Mouse (Mus musculus): Measurements from ENCODE around the gene Nrxn3. TPM values are rescaled to one million over a fixed set of nuclear protein-coding genes. Genes with fewer than 3 reads are reported as not detected.

Gene Nrxn3
- polyA plus RNA-seq, 1 experiment from 2014 or later = 4.8 TPM

DNA sequence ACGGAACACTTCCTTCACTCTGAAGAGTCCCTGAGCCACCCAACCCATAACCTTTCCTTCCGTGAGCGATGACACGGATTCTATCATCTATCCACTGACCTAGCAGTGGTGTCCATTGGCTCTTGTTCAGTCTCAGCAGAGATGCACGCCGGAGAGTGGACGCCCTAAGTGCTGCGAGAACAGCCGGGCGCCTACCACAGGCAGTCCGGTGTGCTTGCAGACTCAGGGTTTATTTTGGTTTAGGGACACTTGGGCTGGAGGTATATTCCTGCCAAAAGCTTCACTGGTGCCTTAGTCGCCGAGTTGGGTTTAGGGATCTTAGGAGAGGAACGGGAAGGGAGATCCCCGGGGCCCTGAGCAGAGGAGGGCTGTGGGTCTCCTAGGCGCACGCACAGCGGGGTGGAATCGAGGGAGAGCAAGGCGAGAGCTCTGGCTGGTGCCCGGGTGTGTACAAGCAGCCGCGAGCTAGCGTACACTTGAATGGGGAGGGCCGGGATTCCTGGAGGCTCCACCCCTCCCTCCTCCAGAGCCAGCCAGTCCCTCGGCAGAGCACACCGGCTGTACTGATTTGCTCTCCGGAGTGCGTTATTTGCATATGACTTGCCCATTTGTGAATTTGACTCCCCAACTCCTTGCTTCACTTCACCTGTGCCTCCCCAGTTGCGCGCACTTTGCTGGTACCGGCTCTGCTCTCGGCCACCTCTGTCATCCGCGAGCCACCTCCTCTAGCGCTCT, 1089.3 kb downstream of the Nrxn3 start:
- H3K27ac ChIP-seq = peak overlapping the region; percentile 70
- H3K4me3 ChIP-seq = peak overlapping the region; percentile 64
- H3K36me3 ChIP-seq = no peaks in the 10 kb centered on the region
- H3K9me3 ChIP-seq = no peaks in the 10 kb centered on the region
- H3K4me1 ChIP-seq = peaks cover 6% of the 10 kb centered on the region; the same call in 1 of the 2 replicates
- H3K27me3 ChIP-seq (ENCODE audit: insufficient read depth, poor library complexity, severe bottlenecking) = peaks cover 16% of the 10 kb centered on the region
- DNase-seq (ENCODE audit: low spot score) = peak; percentile 90
- under 1% methylated on average over 36 of the region's 36 CpGs for WGBS

GRCm38 (mm10) chr12:89812550-89813207, 1090.0 kb downstream of the Nrxn3 start:
- Histone ChIP-seq H3K36me3 (no peaks in the 10 kb centered on the region), H3K27me3 (ENCODE audit: insufficient read depth, poor library complexity, severe bottlenecking) (peaks cover 16% of the 10 kb centered on the region), H3K4me1 (peaks cover 6% of the 10 kb centered on the region; the same call in 1 of the 2 replicates), H3K4me3 (peak overlapping the region; percentile 64), H3K27ac (no peak overlapping the region), H3K9me3 (no peaks in the 10 kb centered on the region)
- no peak for DNase-seq (ENCODE audit: low spot score)
- WGBS = under 1% methylated on average over 17 of the region's 17 CpGs

DNA sequence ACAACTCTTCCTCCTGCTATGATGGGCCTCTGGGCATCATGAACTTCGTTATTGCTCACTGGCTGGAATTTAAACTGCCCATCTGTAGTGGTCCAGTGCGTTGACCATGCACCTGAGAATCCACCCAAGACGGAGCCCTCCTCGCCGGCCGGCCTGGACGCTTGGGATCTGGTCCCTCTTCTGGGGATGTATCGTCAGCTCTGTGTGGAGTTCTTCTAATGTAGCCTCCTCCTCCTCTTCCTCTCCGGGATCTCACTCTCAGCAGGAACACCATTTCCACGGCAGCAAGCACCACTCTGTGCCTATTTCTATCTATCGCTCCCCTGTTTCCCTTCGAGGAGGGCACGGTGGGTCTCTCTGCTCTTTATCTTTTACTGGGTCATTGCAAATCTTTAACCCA, 1090.6 kb downstream of the Nrxn3 start:
- no peak overlapping the region for H3K27ac ChIP-seq
- no peak for DNase-seq (ENCODE audit: low spot score)

GRCm38 (mm10) chr12:89813718-89814117, 1091.0 kb downstream of the Nrxn3 start:
- Histone ChIP-seq H3K27ac (no peak overlapping the region), H3K9me3 (no peaks in the 10 kb centered on the region), H3K36me3 (no peaks in the 10 kb centered on the region), H3K4me1 (peaks cover 6% of the 10 kb centered on the region; the same call in 1 of the 2 replicates), H3K27me3 (ENCODE audit: insufficient read depth, poor library complexity, severe bottlenecking) (peaks cover 16% of the 10 kb centered on the region), H3K4me3 (peak overlapping the region; percentile 64; the same call in 1 of the 2 replicates)
- WGBS = 70% methylated on average over 5 of the region's 5 CpGs
- no peak for DNase-seq (ENCODE audit: low spot score)

More for the DNA sequence above, 1090.6 kb downstream of the Nrxn3 start:
- H3K4me3 ChIP-seq = peak overlapping the region; percentile 64
- peaks cover 16% of the 10 kb centered on the region for H3K27me3 ChIP-seq (ENCODE audit: insufficient read depth, poor library complexity, severe bottlenecking)
- WGBS = 9% methylated on average over 13 of the region's 13 CpGs
- H3K36me3 ChIP-seq = no peaks in the 10 kb centered on the region
- peaks cover 6% of the 10 kb centered on the region; the same call in 1 of the 2 replicates for H3K4me1 ChIP-seq
- no peaks in the 10 kb centered on the region for H3K9me3 ChIP-seq

DNA sequence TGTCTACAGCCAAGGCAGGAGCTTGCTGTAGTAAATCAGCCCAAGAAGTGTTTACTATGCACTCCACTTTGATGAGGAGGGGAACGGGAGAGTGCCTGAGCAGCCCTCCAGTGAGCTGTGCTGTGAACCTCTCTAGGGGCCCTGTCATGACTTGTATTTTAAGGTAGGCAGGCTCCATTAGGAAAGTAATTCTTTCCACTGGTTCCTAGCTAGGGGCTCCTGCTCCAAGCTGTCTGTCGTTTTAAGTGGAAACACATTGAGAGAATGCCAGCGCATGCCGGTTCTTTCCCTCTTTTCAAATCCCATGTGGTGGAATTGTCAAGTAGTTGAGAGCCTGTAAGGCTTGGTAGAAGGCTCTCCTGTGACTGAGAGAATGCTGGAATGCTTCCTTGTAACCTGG, 1091.9 kb downstream of the Nrxn3 start:
- H3K27ac ChIP-seq = no peak overlapping the region

DNA sequence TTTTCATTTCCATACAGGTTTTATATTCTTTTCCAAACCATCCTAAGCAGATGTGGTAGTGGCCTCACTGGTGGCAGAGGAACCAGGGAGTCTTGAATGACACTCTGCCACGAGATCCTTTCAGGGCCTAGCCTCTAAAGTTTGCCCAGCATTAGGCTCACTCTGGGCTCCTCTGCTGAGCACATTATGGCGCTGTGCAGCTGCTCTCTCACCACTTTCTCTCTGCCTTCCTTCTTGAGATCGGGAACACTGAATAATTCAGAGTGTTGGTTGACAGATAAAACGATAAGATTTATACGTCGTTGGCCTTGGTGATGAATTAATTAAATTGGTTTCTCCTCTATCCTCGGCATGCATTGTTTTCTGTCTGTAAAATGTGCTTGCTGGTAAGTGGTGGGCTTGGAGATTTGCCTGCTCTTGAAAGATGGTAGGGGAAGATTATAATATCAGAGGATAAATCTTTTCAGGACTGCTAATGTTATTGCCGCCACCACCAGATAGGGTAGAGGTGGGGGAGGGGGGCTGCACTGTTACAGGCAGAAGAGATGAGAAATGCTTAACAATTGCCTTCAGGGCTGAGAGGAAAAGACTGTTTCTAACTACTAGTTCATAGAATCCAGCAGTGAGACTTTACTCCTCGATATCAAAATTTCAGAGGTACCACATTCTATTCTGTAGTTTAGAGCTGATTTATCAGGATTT, 1094.5 kb downstream of the Nrxn3 start:
- WGBS = 71% methylated on average over 9 of the region's 9 CpGs
- Histone ChIP-seq H3K36me3 (no peaks in the 10 kb centered on the region), H3K4me1 (no peaks in the 10 kb centered on the region), H3K27me3 (ENCODE audit: insufficient read depth, poor library complexity, severe bottlenecking) (peaks cover 16% of the 10 kb centered on the region), H3K9me3 (no peaks in the 10 kb centered on the region), H3K27ac (no peak overlapping the region), H3K4me3 (no peak overlapping the region)
- no peak for DNase-seq (ENCODE audit: low spot score)

More for the DNA sequence above, 1091.9 kb downstream of the Nrxn3 start:
- peaks cover 16% of the 10 kb centered on the region for H3K27me3 ChIP-seq (ENCODE audit: insufficient read depth, poor library complexity, severe bottlenecking)
- no peaks in the 10 kb centered on the region for H3K9me3 ChIP-seq
- 51% methylated on average over 4 of the region's 4 CpGs for whole genome bisulfite sequencing
- H3K4me1 ChIP-seq = peaks cover 6% of the 10 kb centered on the region; the same call in 1 of the 2 replicates
- no peaks in the 10 kb centered on the region for H3K36me3 ChIP-seq
- no peak overlapping the region for H3K4me3 ChIP-seq
- no peak for DNase-seq (ENCODE audit: low spot score)

DNA sequence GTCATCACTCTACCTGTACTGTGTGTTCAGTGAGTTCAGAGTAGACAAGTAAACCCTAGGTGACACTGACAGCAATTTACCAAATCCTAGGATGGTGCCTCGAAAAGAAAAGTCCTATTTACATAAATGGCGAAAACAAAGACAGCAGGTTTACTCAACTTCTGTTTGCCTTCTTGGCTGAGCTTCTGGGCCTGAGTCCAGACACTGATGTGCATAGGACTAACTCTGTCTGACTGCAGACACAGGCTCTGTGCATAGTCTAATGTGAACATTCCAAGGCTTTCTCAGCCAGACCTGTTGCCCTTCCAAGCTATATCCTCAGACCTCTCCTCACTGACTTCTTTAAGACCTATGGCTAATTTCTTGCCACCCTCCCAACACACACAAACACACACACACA, 1095.5 kb downstream of the Nrxn3 start:
- no peak for DNase-seq (ENCODE audit: low spot score)
- Histone ChIP-seq H3K4me3 (no peak overlapping the region), H3K9me3 (no peaks in the 10 kb centered on the region), H3K4me1 (no peaks in the 10 kb centered on the region), H3K36me3 (no peaks in the 10 kb centered on the region), H3K27ac (no peak overlapping the region), H3K27me3 (ENCODE audit: insufficient read depth, poor library complexity, severe bottlenecking) (peaks cover 15% of the 10 kb centered on the region)
- WGBS = 88% methylated on average over 2 of the region's 2 CpGs

- no peaks in the 10 kb centered on the region for H3K9me3 ChIP-seq
- no peaks in the 10 kb centered on the region for H3K27me3 ChIP-seq (ENCODE audit: insufficient read depth, poor library complexity, severe bottlenecking)
- WGBS = 55% methylated on average over 4 of the region's 4 CpGs
- H3K36me3 ChIP-seq = no peaks in the 10 kb centered on the region
- no peaks in the 10 kb centered on the region for H3K4me1 ChIP-seq
- no peak overlapping the region for H3K27ac ChIP-seq
- no peak for DNase-seq (ENCODE audit: low spot score)
- H3K4me3 ChIP-seq = no peak overlapping the region
Measured at GRCm38 (mm10) chr12:89822141-89822540, 1099.5 kb downstream of the Nrxn3 start.

DNA sequence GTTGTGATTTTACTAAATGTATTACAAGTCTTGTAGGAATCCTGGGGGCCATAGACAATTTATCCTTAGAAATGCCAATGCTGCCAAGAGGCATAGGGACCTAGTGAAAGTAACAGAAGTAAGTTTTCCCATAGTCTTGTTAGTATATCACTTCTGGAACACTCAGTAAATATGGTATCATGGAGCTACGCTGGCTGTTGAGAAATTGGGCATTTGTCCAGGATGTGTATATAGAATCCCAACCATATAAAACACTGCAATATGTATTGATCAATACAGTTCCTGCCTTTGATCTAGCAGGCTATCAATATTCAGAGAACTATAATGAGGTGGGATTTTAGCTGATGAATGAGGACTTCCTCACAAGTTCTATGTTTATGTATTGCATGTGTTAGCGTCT, 1107.3 kb downstream of the Nrxn3 start:
- Histone ChIP-seq H3K4me1 (no peaks in the 10 kb centered on the region), H3K27me3 (ENCODE audit: insufficient read depth, poor library complexity, severe bottlenecking) (no peaks in the 10 kb centered on the region), H3K4me3 (no peak overlapping the region), H3K36me3 (no peaks in the 10 kb centered on the region), H3K9me3 (no peaks in the 10 kb centered on the region), H3K27ac (no peak overlapping the region)
- WGBS = 90% methylated on average over 2 of the region's 2 CpGs
- no peak for DNase-seq (ENCODE audit: low spot score)

- H3K27me3 ChIP-seq (ENCODE audit: insufficient read depth, poor library complexity, severe bottlenecking) = no peaks in the 10 kb centered on the region
- WGBS = 90% methylated on average over 5 of the region's 5 CpGs
- DNase-seq (ENCODE audit: low spot score) = no peak
- H3K9me3 ChIP-seq = no peaks in the 10 kb centered on the region
- H3K27ac ChIP-seq = no peak overlapping the region
- no peaks in the 10 kb centered on the region for H3K4me1 ChIP-seq
- no peaks in the 10 kb centered on the region for H3K36me3 ChIP-seq
- H3K4me3 ChIP-seq = no peak overlapping the region
Measured at GRCm38 (mm10) chr12:89830350-89830749, 1107.7 kb downstream of the Nrxn3 start.

GRCm38 (mm10) chr12:89831300-89831699, 1108.6 kb downstream of the Nrxn3 start:
- H3K27me3 ChIP-seq (ENCODE audit: insufficient read depth, poor library complexity, severe bottlenecking) = no peaks in the 10 kb centered on the region
- H3K27ac ChIP-seq = no peak overlapping the region
- WGBS = 87% methylated on average over 6 of the region's 6 CpGs

DNA sequence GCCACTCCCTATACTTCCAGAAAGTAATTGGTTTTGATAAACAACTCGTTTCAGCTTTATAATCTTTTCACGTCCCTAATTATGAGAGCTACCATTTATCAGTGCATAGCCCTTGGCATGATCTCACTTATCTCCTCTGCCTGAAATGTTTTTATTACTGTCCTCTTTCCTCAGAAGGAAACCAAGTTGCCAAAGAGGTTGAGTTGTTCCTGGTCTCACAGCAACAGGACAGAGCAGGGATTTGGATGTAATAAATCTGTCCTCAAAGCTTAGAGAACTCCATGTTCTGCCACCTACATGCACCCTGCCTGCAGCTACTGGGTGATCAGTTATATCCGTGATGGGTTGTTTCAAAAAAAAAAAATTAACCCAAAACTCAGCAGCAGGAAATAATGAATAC, 1113.6 kb downstream of the Nrxn3 start:
- H3K4me1 ChIP-seq = no peaks in the 10 kb centered on the region
- H3K36me3 ChIP-seq = no peaks in the 10 kb centered on the region
- H3K27ac ChIP-seq = no peak overlapping the region
- WGBS = 42% methylated on average over 3 of the region's 3 CpGs
- no peaks in the 10 kb centered on the region for H3K9me3 ChIP-seq
- no peaks in the 10 kb centered on the region for H3K27me3 ChIP-seq (ENCODE audit: insufficient read depth, poor library complexity, severe bottlenecking)
- no peak for DNase-seq (ENCODE audit: low spot score)
- no peak overlapping the region for H3K4me3 ChIP-seq

More at GRCm38 (mm10) chr12:89831300-89831699, 1108.6 kb downstream of the Nrxn3 start:
- Histone ChIP-seq H3K36me3 (no peaks in the 10 kb centered on the region), H3K4me1 (no peaks in the 10 kb centered on the region), H3K9me3 (no peaks in the 10 kb centered on the region), H3K4me3 (no peak overlapping the region)
- no peak for DNase-seq (ENCODE audit: low spot score)

GRCm38 (mm10) chr12:89842861-89843260, 1120.2 kb downstream of the Nrxn3 start:
- Histone ChIP-seq H3K27ac (no peak overlapping the region), H3K36me3 (no peaks in the 10 kb centered on the region), H3K4me3 (no peak overlapping the region), H3K27me3 (ENCODE audit: insufficient read depth, poor library complexity, severe bottlenecking) (no peaks in the 10 kb centered on the region), H3K9me3 (no peaks in the 10 kb centered on the region), H3K4me1 (no peaks in the 10 kb centered on the region)
- DNase-seq (ENCODE audit: low spot score) = no peak
- 86% methylated on average over 1 of the region's 1 CpGs for WGBS
